Mouse (Mus musculus) urinary bladder, adult 18-20 months (tissue): ENCODE data around the gene Lrmda.

Experiments
- DNase-seq, 2 experiments: peaks; one replicate each; pipeline ENCODE4 v3.0.0; 2022; ENCODE audit warnings: low spot score in 2 of 2, mixed read lengths in 2 of 2

Gene Lrmda

DNA sequence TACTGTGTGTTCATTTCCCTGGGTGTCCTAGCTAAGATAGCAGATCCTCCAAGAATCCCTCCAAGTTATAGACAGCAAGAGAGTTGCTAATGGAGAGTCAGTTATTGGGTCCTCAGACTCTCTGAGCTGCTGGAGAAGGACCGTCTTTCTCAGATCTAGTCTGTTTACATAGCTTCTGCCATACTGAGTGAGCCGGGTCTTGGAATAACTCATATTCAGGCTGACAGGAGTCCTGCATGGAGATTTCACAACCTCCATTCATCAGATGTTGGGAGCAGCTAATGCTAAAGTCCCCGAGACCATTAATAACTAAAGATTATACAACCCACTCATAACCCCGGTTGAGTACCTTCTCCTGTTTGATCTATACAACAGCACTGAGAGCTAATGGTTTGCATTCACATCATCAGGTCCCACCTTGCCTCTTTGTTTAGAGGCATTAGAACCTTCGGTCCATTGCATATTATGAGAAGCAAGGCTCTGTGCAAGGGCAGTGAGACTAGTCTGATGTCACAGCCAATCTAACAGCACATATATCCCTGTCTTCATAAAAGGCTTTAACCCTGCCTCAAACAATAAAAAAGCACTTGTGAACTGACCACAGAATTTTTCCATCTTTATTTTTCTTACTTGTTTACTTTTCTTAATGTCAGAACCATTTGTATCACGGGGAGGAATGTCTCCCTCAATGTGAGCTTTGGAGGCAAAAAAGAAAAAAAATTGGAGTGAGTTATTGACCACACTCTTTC is 1037.9 kb downstream of the Lrmda start:
- no peak for DNase-seq

DNA sequence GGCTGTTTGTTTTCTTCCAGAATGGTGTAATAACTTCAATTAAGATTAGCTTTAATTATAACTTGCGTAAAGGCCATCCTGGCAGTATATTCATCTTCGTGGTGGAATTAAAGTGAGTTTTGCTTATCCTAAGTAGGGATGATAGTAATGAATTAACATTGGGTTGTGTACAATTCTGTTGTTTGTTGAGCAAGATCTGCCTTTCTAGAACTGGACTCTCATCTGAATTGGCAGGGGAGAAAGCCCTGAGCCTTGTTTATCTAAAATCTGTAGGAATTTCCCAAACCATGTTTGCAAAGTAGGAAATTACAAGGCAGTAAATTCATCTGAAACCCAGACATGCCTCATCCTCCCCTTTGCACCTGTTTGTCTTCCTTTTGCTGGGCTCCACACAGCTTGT is 1038.5 kb downstream of the Lrmda start:
- DNase-seq, result no peak

DNA sequence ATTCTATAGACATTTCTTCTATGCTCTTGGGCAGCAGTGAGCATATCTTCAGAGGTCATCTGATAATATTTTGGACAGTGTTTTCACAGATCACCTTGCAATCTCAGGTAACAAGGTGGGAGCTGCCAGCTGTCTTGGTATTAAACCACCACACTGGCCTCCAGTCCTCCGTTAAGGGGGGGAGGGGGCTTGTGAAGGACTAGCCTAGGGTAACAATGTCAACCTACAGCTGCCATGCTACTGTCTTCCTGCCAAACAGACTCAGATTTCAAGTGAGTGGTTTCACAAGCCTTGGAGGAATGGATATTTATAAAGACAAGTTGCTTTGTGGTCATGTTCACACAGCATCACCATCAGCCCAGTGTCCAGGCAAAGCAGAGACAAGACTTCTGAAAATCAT is 1059.2 kb downstream of the Lrmda start:
- DNase-seq, result no peak

DNA sequence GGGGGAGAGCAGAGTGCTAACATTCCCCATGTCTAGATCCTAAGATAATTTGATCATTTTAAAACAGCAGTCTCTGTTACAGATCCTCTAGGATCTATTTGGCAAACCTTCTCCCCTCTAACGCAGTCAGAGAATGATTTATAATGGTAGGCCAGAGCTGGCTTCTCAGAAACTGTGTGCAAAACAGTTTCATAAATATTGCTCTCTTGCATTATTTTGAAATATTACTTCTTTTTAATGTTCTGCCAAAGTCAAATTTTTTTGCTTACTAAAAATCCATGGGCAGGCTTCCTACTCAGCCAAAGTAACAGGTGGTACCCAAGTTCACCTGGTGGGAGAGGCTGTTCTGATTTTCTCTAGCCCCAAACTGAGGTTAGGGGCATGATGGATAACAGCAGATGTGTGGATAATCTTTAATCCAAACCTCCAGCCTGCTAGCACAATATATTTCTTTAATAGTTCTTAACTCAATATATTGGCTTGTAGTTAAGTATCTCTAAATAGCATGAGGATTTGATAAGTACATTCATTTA is 1064.8 kb downstream of the Lrmda start:
- DNase-seq, result no peak

DNA sequence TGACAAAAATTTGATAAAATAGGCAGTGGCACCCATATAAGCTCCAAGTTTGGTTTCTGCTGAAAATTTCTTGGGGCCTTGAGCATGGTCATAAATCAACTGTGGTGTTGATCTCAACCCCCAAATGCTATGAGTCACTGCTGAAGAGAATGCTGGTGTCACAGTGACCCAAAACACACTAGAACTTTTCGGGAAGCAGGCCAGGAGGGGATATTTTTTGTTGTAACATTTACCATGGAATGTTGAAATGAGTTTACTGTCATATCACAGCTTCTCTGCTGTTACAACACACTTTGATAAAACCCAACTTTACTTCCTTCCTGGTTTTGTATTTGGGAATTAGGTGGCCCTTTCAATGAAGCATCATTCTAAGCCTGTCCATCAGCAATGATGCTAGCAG is 1065.3 kb downstream of the Lrmda start:
- peak in 1 of 2 experiments; percentile 59 for DNase-seq

DNA sequence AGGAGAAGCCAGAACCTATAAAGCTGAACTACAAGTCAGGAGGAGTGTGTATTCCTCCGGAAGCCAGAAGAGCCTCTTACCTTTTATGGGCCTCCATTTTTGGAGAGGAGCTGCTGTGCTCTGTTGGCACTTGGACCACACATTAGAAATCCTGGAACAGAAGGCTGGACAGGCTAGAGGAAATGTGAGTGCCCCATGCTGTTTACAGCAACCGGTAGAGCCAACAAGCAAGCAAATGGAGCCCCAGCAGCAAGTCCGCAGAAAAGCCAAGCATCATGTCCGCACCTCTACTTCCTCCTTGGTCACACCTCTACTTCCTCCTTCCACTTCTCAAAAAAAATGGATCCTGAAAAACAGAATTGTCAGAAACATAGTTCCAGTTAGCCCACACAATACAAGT is 1073.8 kb downstream of the Lrmda start:
- DNase-seq, result no peak

DNA sequence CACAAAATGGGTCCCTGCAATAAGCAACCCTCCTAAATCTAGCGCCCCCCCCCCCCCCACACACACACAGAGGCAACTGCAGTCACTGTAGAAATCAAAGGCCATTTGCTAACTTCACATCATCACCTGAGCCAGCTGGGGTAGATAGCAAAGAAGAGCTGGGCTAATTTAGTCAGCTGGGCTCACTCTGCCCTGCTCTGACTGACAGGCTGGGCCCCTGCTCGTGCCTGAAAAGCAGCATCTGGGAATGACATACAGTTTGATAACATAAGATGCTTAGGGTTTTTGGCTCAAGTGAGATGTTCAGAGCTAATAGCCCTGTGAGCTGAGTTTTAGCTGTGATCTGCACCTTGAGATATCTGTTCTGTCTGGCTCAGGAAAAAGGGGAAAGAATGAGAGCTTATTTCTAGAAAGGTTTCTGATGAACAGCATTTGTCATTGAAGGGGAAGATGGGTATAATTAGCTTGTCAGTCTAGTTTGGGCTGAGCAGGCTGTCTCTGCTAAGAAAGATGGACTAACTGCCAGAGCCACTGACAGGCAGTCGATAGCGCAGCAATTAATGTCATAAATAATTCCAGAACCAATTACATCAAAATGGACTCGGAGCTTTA is 1075.1 kb downstream of the Lrmda start:
- no peak for DNase-seq

DNA sequence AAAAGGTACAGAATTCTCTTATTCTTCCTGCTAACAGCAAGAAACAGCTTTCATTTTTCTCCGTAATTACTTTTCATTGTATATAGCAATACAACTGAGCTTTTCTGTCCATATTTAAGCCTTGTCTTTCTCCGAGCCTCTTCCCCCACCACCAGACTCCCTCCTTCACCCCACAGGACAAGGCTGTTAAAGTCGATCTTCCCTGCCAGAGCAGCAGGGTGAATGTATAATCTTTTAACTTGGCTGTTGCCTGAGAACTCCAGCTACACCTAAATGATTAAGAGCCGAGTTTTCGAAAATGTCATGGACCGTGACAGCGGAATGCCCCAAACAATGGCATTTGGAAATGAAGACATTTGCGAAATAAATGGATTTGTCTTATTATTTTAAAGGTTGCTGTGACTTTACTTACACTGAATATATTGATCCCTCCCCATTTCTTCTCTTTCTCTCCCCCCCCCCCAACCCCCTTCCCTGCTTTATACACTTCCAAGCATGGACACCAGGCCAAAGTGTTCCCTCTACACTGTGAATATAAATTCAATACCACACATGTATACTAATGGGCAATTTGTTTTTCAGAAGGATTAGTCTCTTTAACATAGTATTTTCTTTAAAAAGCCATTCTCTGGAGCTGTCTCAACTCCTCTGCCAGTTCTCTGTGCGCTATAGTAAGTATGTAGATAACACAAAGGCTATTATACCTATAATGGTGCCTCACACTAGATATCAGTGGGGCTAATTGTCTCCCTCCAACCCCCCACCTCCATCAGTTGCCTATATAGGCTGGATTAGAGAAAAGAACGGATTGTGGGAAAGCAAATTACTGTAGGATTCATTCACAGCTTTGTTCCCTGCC is 1075.9 kb downstream of the Lrmda start:
- DNase-seq, result no peak

DNA sequence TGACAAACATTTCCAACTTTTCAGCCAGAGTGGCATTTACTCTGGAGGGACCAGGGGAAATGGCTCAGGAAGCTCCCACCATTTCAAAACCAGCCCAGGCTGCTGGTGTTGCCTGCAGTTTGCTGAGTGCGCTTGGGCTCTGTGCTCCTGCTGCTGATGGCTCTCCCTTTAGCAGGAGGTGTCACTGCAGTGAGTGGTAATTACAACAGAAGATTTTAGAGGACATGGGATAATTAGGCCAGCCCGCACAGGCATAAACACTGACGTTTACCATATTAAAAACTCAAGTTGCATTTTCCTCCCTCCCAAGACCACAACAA is 1076.5 kb downstream of the Lrmda start:
- DNase-seq, result no peak

DNA sequence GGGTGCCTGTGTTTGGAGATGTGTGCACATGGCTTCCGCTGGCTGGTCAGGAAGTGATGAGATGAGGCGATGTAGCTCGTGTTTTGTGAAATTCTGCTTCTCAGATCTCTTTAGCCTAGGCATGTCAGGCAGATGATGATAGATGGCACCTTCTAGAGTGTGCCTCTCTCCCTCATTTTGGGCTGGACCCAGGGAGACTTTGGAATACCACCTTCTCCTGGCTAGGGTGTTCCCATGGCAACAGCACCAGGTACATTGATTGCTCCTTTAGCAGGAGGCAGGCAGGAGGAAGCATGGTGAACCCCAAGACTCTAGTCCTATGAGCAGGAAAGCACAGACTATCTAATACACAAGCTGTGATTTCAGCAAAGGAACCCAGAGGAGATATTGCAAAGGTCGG is 1076.9 kb downstream of the Lrmda start:
- no peak for DNase-seq
